Mouse (Mus musculus) stomach, postnatal 0 days (tissue): ENCODE results near the gene Lrch4. TPM values are rescaled to one million over a fixed set of nuclear protein-coding genes. Genes with fewer than 3 reads are reported as not detected.

Source experiments
- ATAC-seq: fragments of 200-750 bp; cut with Nextera tagmentation; 2 replicates; pipeline ENCODE4 v1.8.0; 2017; ENCODE audit not compliant: low FRiP score, low TSS enrichment
- DNase-seq: peaks from one replicate; pipeline ENCODE4 v3.0.0-alpha.2; 2016; ENCODE audit warnings: low spot score
- H3K27ac ChIP-seq: fragments of 300-500 bp; sonication (generic); replicated peaks from 2 replicates; pipeline ENCODE4 v1.5.1; 2014; ENCODE audit warnings: mild to moderate bottlenecking, control low read depth
- H3K27me3 ChIP-seq: fragments of 300-500 bp; sonication (generic); 2 replicates; pipeline ENCODE4 v1.6.1; 2014; ENCODE audit warnings: low read length; ENCODE audit not compliant: control insufficient read depth, insufficient read depth
- H3K36me3 ChIP-seq: fragments of 300-500 bp; sonication (generic); 2 replicates; pipeline ENCODE4 v1.6.1; 2014; ENCODE audit warnings: low read length, mixed read lengths; ENCODE audit not compliant: control insufficient read depth, insufficient read depth
- H3K4me1 ChIP-seq: fragments of 300-500 bp; sonication (generic); replicated peaks from 2 replicates; pipeline ENCODE4 v1.6.1; 2014; ENCODE audit warnings: antibody characterized with exemption; ENCODE audit not compliant: control insufficient read depth, insufficient read depth
- H3K4me2 ChIP-seq: fragments of 300-500 bp; sonication (generic); replicated peaks from 2 replicates; pipeline ENCODE4 v1.6.1; 2014; ENCODE audit warnings: low read depth, mild to moderate bottlenecking, control low read depth, moderate library complexity
- H3K4me3 ChIP-seq: fragments of 300-500 bp; sonication (generic); 2 replicates; pipeline ENCODE4 v1.5.1; 2014; ENCODE audit warnings: low read depth, low read length, control low read depth
- H3K9ac ChIP-seq: fragments of 300-500 bp; sonication (generic); 2 replicates; pipeline ENCODE4 v1.6.1; 2014; ENCODE audit warnings: mild to moderate bottlenecking, low read length, control low read depth, mixed read lengths
- H3K9me3 ChIP-seq: fragments of 300-500 bp; sonication (generic); 2 replicates; pipeline ENCODE4 v1.6.1; 2016; ENCODE audit warnings: low read length; ENCODE audit not compliant: control insufficient read depth
- CTCF ChIP-seq: IDR thresholded peaks from 2 replicates; pipeline ENCODE4 v1.5.1; 2016; ENCODE audit warnings: antibody characterized with exemption, low read depth, mild to moderate bottlenecking, moderate library complexity
- EP300 ChIP-seq: optimal IDR thresholded peaks from 2 replicates; pipeline ENCODE3; 2016; ENCODE audit warnings: antibody characterized with exemption
- WGBS: fragments of 180-500 bp; shearing (Covaris S2); extraction: QIAGEN DNeasy Blood & Tissue Kit; methylation state at CpG from one replicate; pipeline ENCODE4 v1.1.7; 2014; 5-methylcytosine and 5-hydroxymethylcytosine counted together
- polyA plus RNA-seq: library from polyadenylated mRNA; unstranded; fragments of >200 nt; fragmentation: Nextera tagmentation; extraction: Ambion mirVana; gene quantifications from 2 replicates; pipeline ENCODE4 v1.2.1, GENCODE M21; 2015

Lrch4 gene
- polyA plus RNA-seq = 22.5 and 27.0 TPM in 2 replicates

DNA sequence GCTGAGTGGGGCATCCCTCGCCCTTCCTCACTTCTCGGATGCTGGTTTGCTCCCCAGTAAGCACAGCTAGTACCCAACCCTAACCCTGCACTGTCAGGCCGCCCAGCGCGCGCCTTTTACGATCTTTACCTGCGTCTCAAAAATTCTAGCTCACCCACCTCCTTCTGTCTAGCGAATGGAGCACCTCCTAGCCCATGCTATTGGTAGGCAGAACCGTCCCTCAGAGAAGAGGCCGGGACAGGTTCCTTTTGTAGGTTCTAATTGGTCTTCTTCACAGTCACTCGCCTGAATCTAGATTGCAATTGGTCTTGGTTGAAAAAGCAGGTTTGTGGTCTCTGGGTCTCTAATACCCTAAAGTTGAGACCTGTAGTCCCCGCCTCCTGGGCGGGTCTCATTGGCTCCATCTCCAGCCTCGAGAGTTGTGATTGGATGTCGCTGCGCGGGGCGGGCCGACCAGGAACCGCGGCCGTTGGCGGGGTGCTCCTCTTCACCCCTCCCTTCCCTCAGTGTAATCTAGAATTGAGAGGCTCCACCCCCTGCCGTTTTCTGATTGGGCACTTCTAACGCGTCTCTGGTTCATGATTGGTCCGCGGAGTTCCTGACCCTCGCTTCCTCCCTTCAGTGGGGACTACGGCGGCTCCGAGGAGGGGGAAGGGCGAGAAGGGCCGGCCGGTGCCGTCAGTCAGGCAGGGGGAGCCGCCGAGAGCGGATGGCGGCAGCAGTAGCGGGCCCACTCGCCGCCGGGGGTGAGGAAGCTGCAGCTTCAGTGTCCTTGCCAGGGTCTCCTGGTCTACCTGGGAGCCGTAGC is at the start of gene Lrch4, which contains the start of the genes Fbxo24 and Gm20605:
Gene Lrch4 (plus strand): TSS at position 624 of the 808 bp plus-strand sequence.
Gene Fbxo24 (minus strand): TSS at position 505 of the 808 bp plus-strand sequence.
Gene Gm20605 (plus strand): TSS at position 678 of the 808 bp plus-strand sequence.
- H3K4me1 ChIP-seq = peaks cover 8% of the 10 kb centered on the region
- no peaks in the 10 kb centered on the region for H3K27me3 ChIP-seq
- peaks cover 2% of the 10 kb centered on the region; the same call in 1 of the 2 replicates for H3K36me3 ChIP-seq
- H3K9ac ChIP-seq = peak within 1 kb of the TSS; percentile 87
- TF ChIP-seq EP300 (peak; percentile 91), CTCF (peak; percentile 47)
- under 1% methylated on average over 44 of the region's 46 CpGs for WGBS
- H3K27ac ChIP-seq = peak within 1 kb of the TSS; percentile 97
- peak; percentile 95 for ATAC-seq
- peak; percentile 99 for DNase-seq
- no peaks in the 10 kb centered on the region for H3K9me3 ChIP-seq
- peak within 1 kb of the TSS; percentile 75 for H3K4me2 ChIP-seq
- peak within 1 kb of the TSS; percentile 91 for H3K4me3 ChIP-seq

DNA sequence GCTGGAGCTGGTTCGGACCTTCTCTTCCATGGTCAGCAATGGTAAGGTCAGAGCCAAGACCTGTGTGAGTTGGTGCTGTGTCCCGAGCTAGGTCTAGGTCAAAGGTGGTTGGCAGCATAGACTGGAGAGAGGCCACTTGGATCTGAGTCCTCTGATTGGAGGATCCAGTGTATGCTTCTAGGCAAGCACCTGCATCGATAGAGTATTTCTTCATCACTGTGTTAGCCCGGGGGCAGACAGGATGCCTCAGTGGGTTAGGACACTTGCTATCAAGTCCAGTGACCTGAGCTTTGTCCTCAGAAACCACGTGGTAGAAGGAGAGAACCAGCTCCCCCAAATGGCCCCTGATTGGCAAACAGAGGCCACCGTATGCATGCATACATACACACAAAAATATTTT is 48.7 kb upstream of the Lrch4 start:
- H3K36me3 ChIP-seq = no peaks in the 10 kb centered on the region
- no peak overlapping the region for H3K4me3 ChIP-seq
- no peaks in the 10 kb centered on the region for H3K9me3 ChIP-seq
- H3K4me2 ChIP-seq = no peak overlapping the region
- DNase-seq (no peak), ATAC-seq (no peak)
- no peak overlapping the region for H3K27ac ChIP-seq
- TF ChIP-seq CTCF (no peak), EP300 (no peak)
- 69% methylated on average over 6 of the region's 6 CpGs for WGBS
- H3K4me1 ChIP-seq = no peaks in the 10 kb centered on the region
- H3K27me3 ChIP-seq = no peaks in the 10 kb centered on the region
- no peak overlapping the region for H3K9ac ChIP-seq

DNA sequence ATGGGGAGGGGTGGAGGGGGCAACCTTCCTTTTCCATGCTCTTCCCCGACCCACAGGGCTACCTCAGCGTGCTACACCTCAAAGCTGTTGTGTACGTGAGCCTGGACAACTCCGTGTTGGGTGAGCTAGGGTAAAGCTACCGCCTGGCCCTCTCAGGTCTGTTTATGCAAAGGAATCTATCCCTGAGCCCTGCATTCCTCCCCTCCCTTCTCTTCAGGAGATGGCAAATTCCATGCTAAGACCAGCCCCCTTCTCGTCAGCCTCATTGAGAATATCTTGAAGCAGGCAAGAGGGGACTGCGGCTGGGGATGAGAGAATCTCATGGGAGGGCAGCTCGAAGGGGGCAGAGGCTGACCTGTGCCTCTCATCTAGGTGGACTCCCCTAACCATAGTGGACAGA is 46.2 kb upstream of the Lrch4 start:
- H3K9ac ChIP-seq = no peak overlapping the region
- ATAC-seq (no peak), DNase-seq (no peak)
- H3K4me3 ChIP-seq = no peak overlapping the region
- no peaks in the 10 kb centered on the region for H3K4me1 ChIP-seq
- no peaks in the 10 kb centered on the region for H3K27me3 ChIP-seq
- H3K9me3 ChIP-seq = no peaks in the 10 kb centered on the region
- no peak overlapping the region for H3K27ac ChIP-seq
- H3K36me3 ChIP-seq = no peaks in the 10 kb centered on the region
- H3K4me2 ChIP-seq = no peak overlapping the region; the same call in 1 of the 2 replicates
- TF ChIP-seq EP300 (no peak), CTCF (no peak)
- WGBS = 30% methylated on average over 8 of the region's 8 CpGs

DNA sequence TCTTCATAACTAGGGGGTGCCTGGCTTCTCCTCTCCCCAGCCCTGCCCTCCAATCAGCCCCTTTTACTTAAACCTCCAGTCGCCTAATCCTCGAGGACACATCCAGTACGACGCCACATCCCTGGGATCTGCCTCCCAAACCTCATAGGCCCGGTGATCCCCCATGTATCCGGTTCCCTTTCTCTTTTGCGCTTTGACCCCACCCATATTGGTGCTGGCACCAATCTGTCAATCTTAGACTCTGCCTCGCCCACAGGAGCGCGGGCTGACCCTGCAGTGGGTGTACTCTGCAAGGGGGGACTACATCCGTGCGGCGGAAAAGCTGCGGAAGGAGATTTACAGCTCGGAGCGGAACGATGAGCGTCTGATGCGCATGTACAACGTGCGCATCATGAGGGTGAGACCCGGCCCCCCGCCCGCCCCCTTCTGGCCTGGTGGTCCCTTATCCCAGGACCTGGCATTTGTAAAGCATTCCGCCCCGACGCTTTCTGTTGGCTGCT is 45.2 kb upstream of the Lrch4 start:
- peak; percentile 58; the same call in 1 of the 2 replicates for ATAC-seq
- WGBS = 14% methylated on average over 27 of the region's 27 CpGs

DNA sequence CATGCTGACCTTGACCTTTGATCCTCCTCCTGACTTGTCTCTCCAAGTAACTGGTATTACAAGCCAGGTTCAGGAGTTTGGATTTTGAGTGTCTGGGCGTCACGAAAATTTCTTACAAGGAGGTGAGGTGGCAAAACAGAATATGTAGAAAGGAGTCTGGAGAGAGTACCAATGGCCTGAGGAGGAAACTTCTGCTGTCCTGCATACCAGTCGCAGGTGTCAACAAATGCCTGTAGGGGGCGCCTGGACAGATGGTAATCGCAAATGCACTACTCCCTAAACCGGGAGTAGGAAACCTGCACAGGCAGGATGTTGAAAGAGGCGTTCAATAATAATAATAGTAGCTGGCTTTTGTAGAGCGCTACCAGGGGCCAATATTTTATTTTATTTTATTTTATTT is 43.9 kb upstream of the Lrch4 start:
- 26% methylated on average over 8 of the region's 8 CpGs for WGBS
- ATAC-seq = peak; percentile 39; the same call in 1 of the 2 replicates

More for the DNA sequence above, 45.2 kb upstream of the Lrch4 start:
- DNase-seq = peak; percentile 43
- H3K27ac ChIP-seq = no peak overlapping the region
- peak overlapping the region; percentile 48 for H3K4me2 ChIP-seq
- H3K4me3 ChIP-seq = peak overlapping the region; percentile 34
- H3K27me3 ChIP-seq = no peaks in the 10 kb centered on the region
- TF ChIP-seq EP300 (no peak), CTCF (peak; percentile 29; the same call in 1 of the 2 replicates)
- H3K9me3 ChIP-seq = no peaks in the 10 kb centered on the region
- no peaks in the 10 kb centered on the region for H3K36me3 ChIP-seq
- H3K4me1 ChIP-seq = no peaks in the 10 kb centered on the region
- H3K9ac ChIP-seq = 0 out of 2 replicates have a peak overlapping the region, but pooled peaks have one; percentile 1

More for the DNA sequence above, 43.9 kb upstream of the Lrch4 start:
- TF ChIP-seq CTCF (peak; percentile 75), EP300 (no peak)
- DNase-seq = peak; percentile 54
- H3K36me3 ChIP-seq = no peaks in the 10 kb centered on the region
- H3K27me3 ChIP-seq = no peaks in the 10 kb centered on the region
- no peak overlapping the region for H3K4me2 ChIP-seq
- H3K9ac ChIP-seq = no peak overlapping the region
- no peak overlapping the region for H3K27ac ChIP-seq
- no peaks in the 10 kb centered on the region for H3K4me1 ChIP-seq
- H3K4me3 ChIP-seq = no peak overlapping the region
- H3K9me3 ChIP-seq = no peaks in the 10 kb centered on the region
